Mouse (Mus musculus) frontal cortex, postnatal 14 days (tissue): ENCODE results near the gene Clec16a.

Experiments
- DNase-seq, 2 experiments: peaks; one replicate each; pipeline ENCODE4 v3.0.0; 2022; ENCODE audit warnings: low spot score in 2 of 2

Gene Clec16a

DNA sequence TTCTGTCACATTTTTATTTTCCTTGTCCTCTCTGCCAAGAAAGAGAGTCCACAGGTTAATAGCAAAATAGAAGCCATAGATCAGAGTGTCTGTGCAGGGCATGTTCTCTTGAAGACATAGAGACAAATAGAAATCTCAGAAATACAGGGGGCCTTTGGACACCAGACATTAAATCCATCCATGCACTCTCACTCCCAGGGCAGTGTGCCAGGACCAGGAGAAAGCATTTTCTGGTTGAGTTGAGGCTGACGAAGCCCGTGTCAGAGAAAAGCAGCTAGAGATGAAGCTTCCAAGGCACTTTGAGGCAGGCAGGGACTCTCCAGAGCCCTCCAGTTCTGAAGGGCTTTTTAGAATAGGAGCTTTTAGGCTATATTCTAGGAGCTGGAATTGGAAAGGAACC is 171.6 kb downstream of the Clec16a start:
- no peak for DNase-seq

GRCm38 (mm10) chr16:10719971-10720370 is 174.8 kb downstream of the Clec16a start:
- no peak for DNase-seq

- no peak for DNase-seq
Observed at GRCm38 (mm10) chr16:10722882-10723544, 177.9 kb downstream of the Clec16a start.

GRCm38 (mm10) chr16:10723816-10724647 is 178.9 kb downstream of the Clec16a start:
- no peak for DNase-seq

- DNase-seq: no peak
Observed at GRCm38 (mm10) chr16:10725156-10725555, 180.0 kb downstream of the Clec16a start.

DNA sequence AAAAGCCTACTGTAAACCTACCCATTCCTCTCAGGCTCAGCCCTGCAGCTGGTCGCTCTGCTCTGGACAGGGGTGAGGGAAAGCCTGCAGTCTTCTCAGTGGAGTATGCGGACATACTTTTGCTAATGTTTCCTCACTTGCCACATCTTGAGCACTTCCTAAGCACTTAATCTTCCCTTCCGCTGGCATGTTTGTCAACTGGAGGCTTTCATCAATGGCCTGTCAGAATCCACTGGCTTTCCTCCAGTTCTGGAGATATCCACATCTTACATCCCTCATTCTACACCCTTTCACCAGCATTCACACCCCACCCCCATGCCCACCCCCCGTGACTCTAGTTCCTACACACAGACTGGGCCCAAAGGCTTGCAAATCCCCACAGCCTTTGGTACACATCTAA is 182.5 kb downstream of the Clec16a start:
- DNase-seq: no peak

- no peak for DNase-seq
Observed at GRCm38 (mm10) chr16:10728886-10729285, 183.7 kb downstream of the Clec16a start.

DNA sequence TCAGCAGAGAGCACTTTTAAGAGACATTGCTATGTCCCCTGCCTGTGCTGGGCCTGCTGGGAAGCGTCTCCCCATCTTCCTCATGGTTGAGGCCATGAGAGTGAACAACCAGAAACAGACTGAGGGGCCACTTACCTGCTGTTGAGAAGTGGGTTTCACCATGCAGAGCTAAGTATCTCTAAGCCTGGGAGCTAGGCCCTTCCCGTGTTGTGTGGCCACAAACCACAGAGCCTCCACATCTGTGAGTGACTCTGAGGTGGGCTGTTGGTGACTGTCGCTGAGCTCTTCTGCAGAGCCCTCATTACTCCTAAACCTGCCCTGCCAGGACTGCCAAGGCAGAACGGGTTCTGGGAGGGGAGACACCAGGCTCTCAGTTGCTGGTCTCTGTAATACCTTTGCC is 185.8 kb downstream of the Clec16a start:
- no peak for DNase-seq

DNA sequence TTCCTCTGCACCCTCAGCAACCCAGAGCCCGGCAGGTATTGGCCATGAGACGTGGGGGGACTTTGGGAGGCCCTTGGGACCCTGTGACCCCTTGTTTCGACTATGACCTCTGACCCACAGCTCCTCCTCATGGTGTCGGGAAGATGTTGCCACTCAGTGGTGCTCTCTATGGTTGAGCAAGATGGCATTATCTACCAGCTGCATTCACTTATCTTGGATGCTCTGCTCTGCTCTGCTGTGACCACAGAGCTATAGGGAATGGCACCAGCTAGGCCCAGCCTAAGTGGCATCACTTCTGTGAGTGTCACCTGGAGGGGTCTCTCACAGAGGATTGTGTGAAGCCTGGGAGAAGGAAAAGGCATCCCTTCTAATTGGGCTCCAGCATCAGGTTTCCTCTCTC is 186.6 kb downstream of the Clec16a start:
- DNase-seq: no peak

- DNase-seq: no peak
Observed at GRCm38 (mm10) chr16:10732421-10732820, 187.3 kb downstream of the Clec16a start.

GRCm38 (mm10) chr16:10735781-10736180 is 190.6 kb downstream of the Clec16a start:
- no peak for DNase-seq

DNA sequence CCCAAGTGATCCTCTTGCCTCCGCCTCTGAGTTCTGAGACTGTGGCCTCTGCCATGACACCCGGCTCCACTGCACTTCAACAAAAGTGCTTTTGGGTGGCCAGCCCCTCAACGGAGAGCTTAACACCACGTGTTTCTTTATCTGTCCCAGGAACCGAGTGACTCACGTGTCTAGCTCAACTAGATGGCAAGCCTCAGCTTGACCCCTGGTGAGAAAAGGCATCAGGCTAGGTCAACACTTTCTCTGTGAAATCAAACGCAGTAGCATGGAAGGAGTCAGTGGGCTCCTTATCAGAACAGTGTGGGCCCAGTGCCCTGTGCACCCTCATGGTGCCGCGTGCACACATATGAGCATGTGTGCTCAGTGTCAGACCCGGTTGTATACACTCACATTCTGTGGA is 191.2 kb downstream of the Clec16a start:
- no peak for DNase-seq

GRCm38 (mm10) chr16:10737571-10737970 is 192.4 kb downstream of the Clec16a start:
- no peak for DNase-seq

GRCm38 (mm10) chr16:10738866-10739265 is 193.7 kb downstream of the Clec16a start:
- DNase-seq: no peak

DNA sequence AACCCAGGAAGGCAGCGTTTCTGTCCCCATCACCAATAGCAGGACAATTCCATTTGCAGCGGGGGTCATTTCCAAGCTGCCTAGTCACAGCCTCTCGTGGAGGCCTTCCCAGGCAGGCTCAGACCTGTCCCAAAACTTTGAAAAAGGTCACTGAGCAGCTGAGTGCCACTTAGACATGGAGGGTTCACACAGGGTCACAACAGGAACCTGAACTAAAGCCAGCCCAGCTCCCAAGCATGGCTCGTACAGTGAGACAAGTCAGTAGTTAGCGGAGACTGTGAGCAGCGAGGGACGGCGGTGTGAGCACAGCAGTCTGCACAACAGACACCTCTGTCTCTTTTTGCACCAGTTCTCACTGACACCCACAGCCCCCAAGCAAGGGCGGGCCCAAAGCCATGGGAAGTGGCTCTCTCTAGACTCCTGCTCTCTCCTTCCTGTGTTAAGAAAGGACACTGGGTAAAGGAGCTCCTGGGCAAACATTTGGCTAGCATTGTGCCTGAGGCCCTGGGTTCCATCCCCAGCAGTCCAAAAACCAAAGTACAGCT is 194.8 kb downstream of the Clec16a start:
- DNase-seq: no peak

- DNase-seq: no peak
Observed at GRCm38 (mm10) chr16:10741082-10741481, 195.9 kb downstream of the Clec16a start.

DNA sequence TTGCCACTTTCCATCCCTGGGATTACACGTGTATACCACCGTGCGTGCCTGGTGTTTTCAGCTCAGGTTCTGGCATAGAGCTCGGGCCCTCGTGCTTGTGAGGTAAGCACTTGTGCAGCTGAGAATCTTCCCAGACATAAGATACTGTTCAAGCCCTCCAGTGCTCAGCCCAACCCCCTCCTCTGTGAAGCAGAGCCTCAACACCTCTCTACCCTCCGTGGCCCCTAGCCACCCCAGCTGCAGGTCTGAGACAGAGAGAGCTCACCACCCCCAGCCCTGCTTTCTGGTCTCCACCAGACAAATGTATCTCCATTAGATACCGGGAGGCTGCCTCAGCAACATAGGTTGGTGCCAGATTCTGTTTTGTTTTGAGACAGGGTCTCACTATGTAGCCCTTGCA is 204.1 kb downstream of the Clec16a start:
- DNase-seq: no peak

DNA sequence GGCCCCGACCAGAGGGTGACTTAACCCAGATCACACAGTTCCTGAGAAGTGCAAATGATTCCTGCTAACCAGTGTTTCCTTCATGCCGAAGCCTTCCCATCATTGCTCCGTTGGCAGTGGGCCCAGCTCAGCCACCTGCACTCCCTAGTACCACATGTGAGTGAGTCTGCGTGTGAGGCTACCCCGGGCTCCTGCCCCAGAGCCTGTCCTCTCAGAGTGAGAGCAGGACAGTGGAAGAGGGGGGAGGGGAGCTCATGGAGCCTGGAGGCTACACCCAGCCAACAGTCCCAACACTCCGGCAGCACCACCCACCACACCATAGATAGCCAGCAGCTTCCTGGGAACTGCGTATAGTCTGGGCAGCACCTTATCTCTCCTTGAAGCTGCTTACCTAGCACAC is 204.7 kb downstream of the Clec16a start:
- DNase-seq: peak in 1 of 2 experiments; percentile 30

GRCm38 (mm10) chr16:10754521-10755296 is 209.6 kb downstream of the Clec16a start:
- no peak for DNase-seq

DNA sequence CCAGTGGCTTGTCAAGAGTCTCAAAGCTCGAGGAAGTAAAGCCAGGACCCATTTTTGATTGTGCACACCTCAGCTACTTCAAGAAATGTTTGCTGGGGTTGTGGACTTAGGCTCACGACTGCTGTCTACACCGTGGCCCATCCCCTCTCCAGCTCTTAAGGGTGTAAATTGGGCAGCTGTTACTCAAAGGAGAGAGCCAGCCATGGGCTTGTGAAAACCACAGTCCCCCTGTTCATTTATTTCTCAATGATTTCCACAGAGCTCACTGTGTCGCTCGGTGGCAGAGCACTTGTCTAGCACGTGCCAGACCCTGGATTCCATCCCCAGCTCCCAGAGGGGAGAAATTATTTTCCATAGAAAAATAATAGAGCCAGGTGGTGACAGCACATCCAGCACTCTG is 211.0 kb downstream of the Clec16a start:
- DNase-seq: no peak

DNA sequence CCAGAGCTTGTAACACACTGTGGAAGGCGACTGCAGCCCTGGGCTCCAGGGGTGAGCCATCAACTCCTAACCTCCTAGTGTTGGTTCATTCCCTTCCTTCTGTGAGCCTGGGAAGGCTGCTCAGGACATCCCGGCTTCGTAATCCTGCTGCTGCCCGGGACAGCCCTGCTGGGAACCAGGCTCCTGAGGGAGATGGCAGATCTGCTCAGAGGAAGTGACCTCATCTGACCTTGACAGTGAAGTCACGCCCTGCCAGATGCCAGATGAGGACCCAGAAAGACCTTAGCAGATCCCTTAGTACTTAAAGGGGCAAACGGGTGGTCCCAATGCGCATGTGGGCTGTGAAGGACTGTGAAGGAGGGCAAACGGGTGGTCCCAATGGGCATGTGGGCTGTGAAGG is 216.0 kb downstream of the Clec16a start:
- DNase-seq: no peak

DNA sequence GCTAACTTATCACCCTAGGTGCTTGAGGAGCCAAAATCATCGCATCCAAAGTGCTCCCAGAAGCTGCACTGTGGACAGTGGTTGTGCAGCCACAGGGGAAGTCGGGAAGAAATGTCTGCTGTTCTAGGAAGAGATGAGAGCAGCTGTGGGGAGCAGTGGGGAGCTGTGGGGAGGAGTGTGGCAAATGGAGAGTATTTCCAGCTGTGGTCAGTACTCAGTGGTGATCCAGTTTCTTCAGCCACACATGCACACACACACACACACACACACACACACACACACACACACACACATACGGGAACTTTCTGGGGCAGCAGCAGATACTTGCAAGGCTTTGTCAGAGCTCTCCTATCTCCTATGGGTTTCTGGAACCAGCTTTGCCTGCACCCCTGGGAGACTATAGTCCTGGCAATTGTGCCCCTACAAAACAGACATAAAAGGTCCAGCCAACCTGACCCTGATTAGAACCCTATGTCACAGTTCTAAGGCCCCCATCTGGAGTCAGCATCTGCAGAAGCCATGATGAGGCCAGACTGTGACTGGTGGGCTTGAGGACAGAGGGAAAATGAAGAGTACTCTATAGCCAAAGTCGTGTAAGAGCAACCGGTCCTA is 217.5 kb downstream of the Clec16a start:
- no peak for DNase-seq
